Mouse (Mus musculus) gastrocnemius, postnatal 10 days (tissue): ENCODE results near the gene Nsun3. TPM values are rescaled to one million over a fixed set of nuclear protein-coding genes. Genes with fewer than 3 reads are reported as not detected.
"Not testable (repeated sequence)": the region's sequence is repeated elsewhere in the genome, so short reads cannot be mapped to it uniquely, and the experiment has no call there.

Source experiments
- DNase-seq: peaks from one replicate; pipeline ENCODE4 v3.0.0; 2021; ENCODE audit warnings: mixed read lengths
- microRNA-seq, 2 experiments: library from miRNA; unstranded; fragments of <30 nt; microRNA quantifications; one replicate each; pipeline ENCODE4 v1.2.0; 2021
- total RNA-seq, 2 experiments: library from RNA; stranded (reverse); gene quantifications; 2 replicates each; pipeline ENCODE4 v1.2.3; 2021

The Nsun3 gene
- total RNA-seq, 2 experiments from 2014 or later = 7.2 to 10.2 TPM

GRCm38 (mm10) chr16:62753079-62753478 is 33.5 kb downstream of the Nsun3 start:
- DNase-seq = no peak

DNA sequence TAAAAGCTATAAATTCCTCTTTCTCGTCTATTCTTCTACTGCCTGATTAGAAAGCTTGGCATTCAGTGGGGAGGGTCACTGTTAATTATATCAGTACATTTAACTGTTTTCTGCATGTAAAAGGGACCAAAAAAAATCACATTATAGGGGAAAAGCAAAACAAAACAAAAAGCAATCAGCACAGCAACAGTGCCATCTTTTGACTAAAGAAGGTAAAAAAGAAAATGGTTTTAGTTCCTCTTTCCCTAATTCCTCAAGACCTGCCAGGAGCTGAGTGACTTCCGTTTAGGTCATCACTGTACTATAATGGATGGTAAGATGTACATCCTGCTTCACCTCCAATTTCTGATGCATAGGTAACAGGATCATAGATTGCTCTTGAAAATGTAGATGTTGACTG is 40.7 kb downstream of the Nsun3 start:
- DNase-seq = no peak

DNA sequence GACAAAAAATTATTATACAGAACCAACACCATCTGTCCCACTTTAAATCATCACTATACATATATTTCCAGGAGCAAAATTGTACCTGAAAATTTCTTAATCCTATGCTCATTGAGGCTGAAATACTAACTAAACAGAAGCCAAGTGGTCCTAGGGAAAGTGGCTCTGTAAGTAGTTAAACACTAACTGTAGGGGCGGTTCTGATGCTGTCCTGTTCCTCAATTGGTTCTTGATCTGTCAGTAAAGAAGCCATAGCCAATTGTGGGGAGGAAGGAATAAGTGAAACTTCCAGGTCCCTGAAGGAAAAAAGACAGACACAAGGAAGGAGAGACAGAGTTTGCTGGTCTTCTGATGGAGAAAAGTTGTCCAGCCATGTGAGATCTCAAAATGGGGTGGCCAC is 52.3 kb downstream of the Nsun3 start:
- DNase-seq = no peak

DNA sequence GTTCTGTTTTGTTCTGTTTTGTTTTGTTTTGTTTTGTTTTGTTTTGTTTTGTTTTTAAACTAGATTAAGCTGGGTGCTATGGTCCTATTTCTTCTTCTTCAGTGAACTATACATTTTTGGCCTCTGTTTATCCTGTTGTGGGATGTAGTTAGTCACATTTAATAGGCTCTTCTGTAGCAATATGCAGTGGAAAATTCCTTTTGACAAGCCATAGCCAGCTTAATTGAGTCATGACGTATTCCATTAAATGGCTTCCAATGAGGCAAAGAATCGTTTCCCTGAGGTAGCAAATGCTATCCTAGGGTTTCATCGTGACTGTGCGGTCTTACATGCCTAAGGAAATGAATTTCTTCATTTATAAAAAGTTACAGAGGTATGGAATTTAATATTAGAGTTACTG is 56.3 kb downstream of the Nsun3 start:
- DNase-seq = no peak

GRCm38 (mm10) chr16:62729846-62730245 is 56.8 kb downstream of the Nsun3 start:
- no peak for DNase-seq

GRCm38 (mm10) chr16:62718255-62718654 is 68.4 kb downstream of the Nsun3 start:
- not testable (repeated sequence) for DNase-seq

DNA sequence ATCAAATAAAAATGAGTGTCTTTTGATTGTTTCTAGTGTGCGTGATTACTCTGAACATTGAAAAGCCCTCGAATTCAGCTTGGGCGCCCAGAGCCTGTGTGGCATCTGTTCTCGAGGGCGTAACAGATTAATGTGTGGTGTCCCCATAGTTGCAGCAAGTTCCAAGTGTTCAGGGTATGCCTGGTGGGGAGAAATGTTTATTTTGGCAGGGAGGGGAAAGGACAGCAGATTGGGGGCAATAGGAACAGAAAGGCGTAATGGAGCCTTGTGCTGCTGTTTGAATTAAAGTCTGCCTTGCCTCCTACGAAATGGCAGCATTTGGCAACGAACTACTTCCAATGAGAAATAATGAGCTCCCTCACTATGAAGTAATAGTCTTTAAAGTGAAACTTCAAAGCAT is 96.2 kb downstream of the Nsun3 start:
- no peak for DNase-seq

GRCm38 (mm10) chr16:62686073-62686472 is 100.5 kb downstream of the Nsun3 start:
- no peak for DNase-seq

- DNase-seq = no peak
These were observed 101.1 kb downstream of the Nsun3 start for GRCm38 (mm10) chr16:62685494-62685893.

Small RNA genes within 50 kb of the gene (microRNA-seq; reads per million reads assigned to microRNA genes)
- 0 reads per million in 2 experiments for gene Gm25986

Other genes with a start within 250 kb of the Nsun3 start
- not detected for gene Stx19, start 27.9 kb upstream of the Nsun3 start, total RNA-seq
- gene Arl13b, start 60.2 kb upstream of the Nsun3 start, total RNA-seq = 1 to 10 TPM; 7.1 to 7.5 TPM
- 10 to 100 TPM; 18.2 to 22.7 TPM for gene Pros1, start 67.5 kb upstream of the Nsun3 start, total RNA-seq